14 mouse cellular contexts compared by ENCODE assay signal in the genomic region with DNA sequence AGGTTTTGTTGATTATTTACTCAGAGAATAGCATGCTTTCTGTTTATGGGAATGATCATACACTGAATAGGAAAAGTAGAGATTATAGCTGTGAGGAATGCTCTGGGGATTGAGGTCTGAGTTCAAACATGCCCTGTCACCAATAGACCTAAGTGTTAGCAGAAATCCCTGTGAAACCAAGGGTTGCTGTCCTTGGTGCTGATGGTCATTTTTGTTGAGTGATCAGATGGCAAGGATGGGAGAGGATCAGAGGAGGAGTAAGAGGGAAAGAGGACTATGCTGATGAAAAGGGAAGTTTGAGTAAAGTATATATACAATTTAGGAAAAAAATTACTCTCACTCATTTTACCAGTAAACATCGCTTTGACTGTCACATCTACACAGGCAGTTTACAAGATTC.
DNase-seq lines count a peak whose midpoint lies in the region; ATAC-seq lines count a peak whose summit lies in the region.
"Had no signal": no experiment of that assay in that cellular context is flagged by ENCODE, and none has a peak within 500 bp of the region (broad histone marks: within the 10 kb centered on the region; RNA-seq: fewer than 3 reads in every experiment).

No protein-coding gene starts in this region.

- H3K27me3 ChIP-seq in neural tube, embryonic 15.5 days (replicated peaks) = no peaks in the 10 kb centered on the region
- H3K27me3 ChIP-seq: forebrain, embryonic 12.5 days; limb, embryonic 12.5 days; neural tube, embryonic 12.5 days had no signal

- H3K4me1 ChIP-seq in neural tube, embryonic 15.5 days = no peaks in the 10 kb centered on the region
- H3K4me1 ChIP-seq: forebrain, embryonic 12.5 days; limb, embryonic 12.5 days; neural tube, embryonic 12.5 days had no signal

- WGBS in neural tube, embryonic 15.5 days = 82% methylated on average over 1 of the region's 1 CpGs

- H3K36me3 ChIP-seq in neural tube, embryonic 15.5 days = no peaks in the 10 kb centered on the region
- H3K36me3 ChIP-seq: forebrain, embryonic 12.5 days; limb, embryonic 12.5 days; neural tube, embryonic 12.5 days had no signal

- DNase-seq in heart, postnatal 4 days = peak; percentile 11
- no peak for DNase-seq in heart, adult 18-20 months
- DNase-seq in neural tube, embryonic 10.5 days (ENCODE audit: extremely low spot score, low spot score) = peak; percentile 32
- peak; percentile 57 for DNase-seq in embryo, embryonic 9.5 days (ENCODE audit: extremely low spot score)
- peak; percentile 9 for DNase-seq in yolk sac, embryonic 10.5 days (ENCODE audit: low spot score)
- no peak for DNase-seq in cerebellum, postnatal 4 days (ENCODE audit: low spot score in 2 of 2)
- DNase-seq in kidney, postnatal 14 days = no peak
- DNase-seq: cerebellum, postnatal 10 days; heart, postnatal 36 days had no signal

- no peaks in the 10 kb centered on the region for H3K9me3 ChIP-seq in neural tube, embryonic 15.5 days (replicated peaks)
- H3K9me3 ChIP-seq: limb, embryonic 12.5 days; neural tube, embryonic 12.5 days had no signal

- no peak overlapping the region for H3K9ac ChIP-seq in neural tube, embryonic 15.5 days (replicated peaks)
- H3K9ac ChIP-seq: forebrain, embryonic 12.5 days; limb, embryonic 12.5 days; neural tube, embryonic 12.5 days had no signal

- H3K4me2 ChIP-seq in neural tube, embryonic 15.5 days = no peak overlapping the region
- H3K4me2 ChIP-seq: forebrain, embryonic 12.5 days; limb, embryonic 12.5 days; neural tube, embryonic 12.5 days had no signal

- H3K4me3 ChIP-seq in neural tube, embryonic 15.5 days (replicated peaks) = no peak overlapping the region
- H3K4me3 ChIP-seq: forebrain, embryonic 12.5 days; limb, embryonic 12.5 days; neural tube, embryonic 12.5 days had no signal

- H3K27ac ChIP-seq in neural tube, embryonic 15.5 days (replicated peaks) = no peak overlapping the region
- H3K27ac ChIP-seq: forebrain, embryonic 12.5 days; limb, embryonic 12.5 days; neural tube, embryonic 12.5 days; stomach, postnatal 0 days had no signal

- no peak for ATAC-seq in neural tube, embryonic 15.5 days (ENCODE audit: low FRiP score)

Comparison
In these comparisons a context has a peak if more than half of its experiments do, and no peak if none do; other contexts are left out.
1. DNase-seq: peak in heart, postnatal 4 days (single experiment), neural tube, embryonic 10.5 days (single experiment), embryo, embryonic 9.5 days (single experiment) and yolk sac, embryonic 10.5 days (single experiment); none in heart, adult 18-20 months (0 of 2), cerebellum, postnatal 4 days (0 of 2) and kidney, postnatal 14 days (single experiment).